Mouse (Mus musculus): Measurements from ENCODE around the gene Dbndd2. TPM values are rescaled to one million over a fixed set of nuclear protein-coding genes. Genes with fewer than 3 reads are reported as not detected.

Gene Dbndd2
- polyA plus RNA-seq, 3 experiments from 2014 or later: 1.5 to 7.5 (median 7.1) TPM

DNA sequence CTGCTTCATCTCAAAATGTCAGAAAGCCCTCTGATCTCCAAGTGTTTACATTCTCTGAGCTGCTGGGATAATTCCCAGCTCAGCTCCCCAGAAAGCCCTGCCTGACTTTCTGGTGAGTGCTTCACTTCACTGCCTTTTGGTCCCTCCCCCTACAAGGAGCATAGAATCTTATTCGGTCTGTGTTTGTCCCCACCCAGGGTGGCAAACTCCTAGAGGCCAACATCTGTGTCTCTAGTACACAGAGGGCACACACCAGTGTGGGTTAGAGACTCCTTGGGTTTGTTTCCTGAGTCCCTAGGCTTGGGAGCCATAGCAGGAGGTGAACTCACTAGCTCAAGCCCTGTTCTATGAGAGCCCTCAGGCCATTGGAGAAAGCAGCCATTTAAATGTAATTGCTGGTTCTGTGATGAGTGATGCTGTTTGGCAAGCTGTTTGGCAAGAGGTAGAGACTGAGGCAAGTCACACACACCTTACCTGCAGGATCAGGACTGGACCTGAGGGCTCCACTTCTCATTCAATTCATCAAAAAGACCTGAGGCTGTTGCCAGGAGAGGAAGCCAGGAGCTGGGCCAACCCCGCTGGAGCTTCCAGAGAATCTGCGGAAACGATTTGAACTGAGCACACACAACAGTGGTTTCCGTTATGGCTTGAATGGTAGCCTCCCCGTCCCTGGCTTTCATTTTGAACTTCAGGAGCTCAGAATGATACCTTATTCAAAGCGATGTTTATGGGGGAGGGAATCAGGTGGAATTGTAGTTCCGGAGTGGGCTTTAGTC is 54.9 kb downstream of the Dbndd2 start:
- ATAC-seq: peak; percentile 46

DNA sequence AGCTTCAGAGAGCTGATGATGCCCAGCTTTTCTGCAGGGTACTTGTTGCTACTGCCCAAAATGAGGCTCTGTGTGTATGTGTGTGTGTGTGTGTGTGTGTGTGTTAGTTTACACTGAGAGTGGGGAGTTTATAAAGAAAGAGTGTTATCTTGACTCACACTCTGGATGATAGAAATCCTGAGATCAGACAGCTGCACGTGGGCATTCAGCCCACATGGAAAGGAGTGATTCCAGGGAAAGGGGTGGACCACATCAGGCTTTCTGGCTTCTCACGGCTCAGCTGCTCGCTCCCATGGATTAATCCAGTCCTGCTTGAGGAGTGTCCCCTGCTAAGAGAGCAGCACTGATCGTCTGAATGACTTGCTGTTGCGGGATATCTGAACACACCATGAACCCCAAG is 56.2 kb downstream of the Dbndd2 start:
- no peak for ATAC-seq

DNA sequence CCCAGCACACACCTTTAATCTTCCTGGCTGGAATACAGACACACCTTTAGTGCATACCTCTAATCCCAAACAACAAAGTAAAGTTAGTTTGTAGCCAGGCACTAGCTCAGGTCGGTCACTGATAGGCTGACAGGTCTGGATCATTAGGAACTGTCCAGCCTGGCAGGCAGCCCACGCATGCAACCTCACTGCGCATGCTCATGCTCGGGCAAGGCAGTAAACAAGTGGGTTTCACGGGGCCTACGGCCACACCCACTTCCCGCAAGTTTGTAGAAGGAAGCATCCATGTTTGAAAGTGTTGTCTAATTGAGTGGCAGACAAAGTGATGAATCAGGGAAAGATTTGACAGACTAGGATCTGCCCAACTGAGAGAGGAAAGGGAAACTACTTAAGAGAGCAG is 56.7 kb downstream of the Dbndd2 start:
- ATAC-seq: no peak

Other genes starting within 250 kb of the Dbndd2 start
- not detected for gene Svs2, start 247.6 kb upstream of the Dbndd2 start, polyA plus RNA-seq (2017; shearing (Covaris generic))
- not detected for gene Svs3b, start 229.5 kb upstream of the Dbndd2 start, polyA plus RNA-seq (2017; shearing (Covaris generic))
- not detected for gene Svs4, start 207.6 kb upstream of the Dbndd2 start, polyA plus RNA-seq (2017; shearing (Covaris generic))
- gene Svs3a, start 196.8 kb upstream of the Dbndd2 start, polyA plus RNA-seq (2017; shearing (Covaris generic)): not detected
- not detected for gene Svs6, start 169.4 kb upstream of the Dbndd2 start, polyA plus RNA-seq (2017; shearing (Covaris generic))
- gene Svs5, start 153.4 kb upstream of the Dbndd2 start, polyA plus RNA-seq (2017; shearing (Covaris generic)): not detected
- gene Slpi, start 97.0 kb upstream of the Dbndd2 start, polyA plus RNA-seq (2017; shearing (Covaris generic)): 1 to 10 TPM; 3.3 to 7.1 (median 3.8) TPM
- not detected for gene Rbpjl, start 83.0 kb upstream of the Dbndd2 start, polyA plus RNA-seq (2017; shearing (Covaris generic))
- gene Matn4, start 80.9 kb upstream of the Dbndd2 start, polyA plus RNA-seq (2017; shearing (Covaris generic)): under 1 TPM in 1 of 3 experiments, not detected in 2; 0.21 TPM
- 10 to 100 TPM; 12.0 to 42.7 (median 41.8) TPM for gene Sdc4, start 42.2 kb upstream of the Dbndd2 start, polyA plus RNA-seq (2017; shearing (Covaris generic))
- 10 to 100 TPM; 10.4 to 35.1 (median 25.4) TPM for gene Sys1, start 29.1 kb upstream of the Dbndd2 start, polyA plus RNA-seq (2017; shearing (Covaris generic))
- 1 to 10 TPM in 1 of 3 experiments, not detected in 2; 4.5 TPM for gene Gm20458, start 25.1 kb upstream of the Dbndd2 start, polyA plus RNA-seq (2017; shearing (Covaris generic))
- gene Trp53tg5, start 12.4 kb upstream of the Dbndd2 start, polyA plus RNA-seq (2017; shearing (Covaris generic)): not detected
- 10 to 100 TPM; 13.6 to 36.2 (median 30.9) TPM for gene Pigt, start 11.4 kb downstream of the Dbndd2 start, polyA plus RNA-seq (2017; shearing (Covaris generic))
- not detected for gene Wfdc2, start 76.3 kb downstream of the Dbndd2 start, polyA plus RNA-seq (2017; shearing (Covaris generic))
- gene Spint3, start 87.4 kb downstream of the Dbndd2 start, polyA plus RNA-seq (2017; shearing (Covaris generic)): not detected
- gene Wfdc6a, start 99.3 kb downstream of the Dbndd2 start, polyA plus RNA-seq (2017; shearing (Covaris generic)): not detected
- gene Eppin, start 107.5 kb downstream of the Dbndd2 start, polyA plus RNA-seq (2017; shearing (Covaris generic)): not detected
- not detected for gene Wfdc6b, start 127.4 kb downstream of the Dbndd2 start, polyA plus RNA-seq (2017; shearing (Covaris generic))
- gene Wfdc8, start 127.5 kb downstream of the Dbndd2 start, polyA plus RNA-seq (2017; shearing (Covaris generic)): not detected
- not detected for gene Wfdc16, start 152.7 kb downstream of the Dbndd2 start, polyA plus RNA-seq (2017; shearing (Covaris generic))
- gene Wfdc10, start 169.9 kb downstream of the Dbndd2 start, polyA plus RNA-seq (2017; shearing (Covaris generic)): not detected
- not detected for gene Wfdc9, start 170.5 kb downstream of the Dbndd2 start, polyA plus RNA-seq (2017; shearing (Covaris generic))
- not detected for gene Wfdc11, start 188.0 kb downstream of the Dbndd2 start, polyA plus RNA-seq (2017; shearing (Covaris generic))
- gene Wfdc13, start 199.0 kb downstream of the Dbndd2 start, polyA plus RNA-seq (2017; shearing (Covaris generic)): not detected
- not detected for gene Spint4, start 212.4 kb downstream of the Dbndd2 start, polyA plus RNA-seq (2017; shearing (Covaris generic))
- gene Spint5, start 229.2 kb downstream of the Dbndd2 start, polyA plus RNA-seq (2017; shearing (Covaris generic)): not detected